Mouse (Mus musculus) ES-E14 (cell line): ENCODE measurements around the gene Per1.

ENCODE experiments used
- MAFK ChIP-seq: IDR thresholded peaks from 2 replicates; pipeline ENCODE4 v1.6.1; 2014; ENCODE audit warnings: mild to moderate bottlenecking, low read depth, low read length, inconsistent platforms; ENCODE audit not compliant: insufficient read depth
- ZC3H11A ChIP-seq: IDR thresholded peaks from 2 replicates; pipeline ENCODE4 v1.6.1; 2012; ENCODE audit warnings: low read depth, mild to moderate bottlenecking, inconsistent platforms, low read length, borderline replicate concordance
- ZNF384 ChIP-seq: IDR thresholded peaks from 2 replicates; pipeline ENCODE4 v1.6.1; 2012; ENCODE audit warnings: low read depth, low read length, inconsistent platforms

DNA sequence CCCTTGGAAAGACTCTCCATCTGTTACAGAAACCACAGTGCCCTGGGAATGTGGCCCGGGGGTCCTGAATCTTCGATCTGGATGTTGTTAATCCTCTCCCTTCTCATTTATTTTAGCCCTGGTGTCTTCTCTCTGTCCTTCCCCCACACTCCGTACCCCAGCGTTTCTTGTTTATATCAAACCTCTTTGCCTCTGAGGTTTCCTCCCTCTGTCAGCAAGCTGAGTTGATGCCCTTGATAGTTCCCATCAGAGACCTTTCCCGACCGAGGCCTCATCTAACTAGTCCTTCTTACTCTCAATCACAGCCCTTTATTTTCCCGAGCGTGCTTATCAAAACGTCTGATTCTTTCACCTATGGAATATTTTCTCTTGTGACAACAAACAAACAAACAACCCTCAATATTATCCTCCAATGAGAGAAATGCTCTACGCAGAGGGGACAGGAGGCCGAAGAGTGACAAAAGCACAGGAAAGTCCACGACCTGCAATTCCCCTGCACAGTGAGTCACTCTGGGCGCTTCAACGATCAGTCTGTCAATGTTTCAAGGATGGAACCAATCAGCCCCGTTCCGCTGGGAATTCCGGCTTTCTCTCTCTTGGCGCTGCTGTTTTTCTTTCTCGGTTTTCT lies 36.2 kb upstream of the Per1 start:
- no peak for TF ChIP-seq ZNF384
- TF ChIP-seq MAFK: no peak
- TF ChIP-seq ZC3H11A: no peak
